Mouse (Mus musculus) neural tube, embryonic 11.5 days (tissue): ENCODE measurements around the gene Thsd4. TPM values are rescaled to one million over a fixed set of nuclear protein-coding genes. Genes with fewer than 3 reads are reported as not detected.

Source experiments
- ATAC-seq: fragments of 200-750 bp; cut with Nextera tagmentation; 2 replicates; pipeline ENCODE4 v1.8.0; 2017; ENCODE audit warnings: moderate number of reproducible peaks, mild to moderate bottlenecking, moderate TSS enrichment, moderate library complexity; ENCODE audit not compliant: insufficient read depth, low FRiP score, low TSS enrichment
- DNase-seq: peaks from one replicate; pipeline ENCODE4 v3.0.0-alpha.2; 2015; ENCODE audit warnings: low spot score
- H3K27ac ChIP-seq: fragments of 300-500 bp; sonication (generic); 2 replicates; pipeline ENCODE4 v1.5.1; 2014; ENCODE audit warnings: low read depth, mild to moderate bottlenecking, low read length
- H3K27me3 ChIP-seq: fragments of 300-500 bp; sonication (generic); 2 replicates; pipeline ENCODE4 v1.6.1; 2014; ENCODE audit warnings: mild to moderate bottlenecking, low read length, mixed read lengths; ENCODE audit not compliant: control insufficient read depth, insufficient read depth
- H3K36me3 ChIP-seq: fragments of 300-500 bp; sonication (generic); 2 replicates; pipeline ENCODE4 v1.6.1; 2014; ENCODE audit warnings: mild to moderate bottlenecking, low read length, moderate library complexity, mixed read lengths; ENCODE audit not compliant: control insufficient read depth, insufficient read depth
- H3K4me1 ChIP-seq: fragments of 300-500 bp; sonication (generic); 2 replicates; pipeline ENCODE4 v1.6.1; 2014; ENCODE audit warnings: low read length, mixed read lengths; ENCODE audit not compliant: control insufficient read depth, insufficient read depth
- H3K4me2 ChIP-seq: fragments of 300-500 bp; sonication (generic); 2 replicates; pipeline ENCODE4 v1.6.1; 2014; ENCODE audit warnings: low read depth, mild to moderate bottlenecking, moderate library complexity
- H3K4me3 ChIP-seq: fragments of 300-500 bp; sonication (generic); 2 replicates; pipeline ENCODE4 v1.5.1; 2014; ENCODE audit warnings: low read depth, low read length
- H3K9ac ChIP-seq: fragments of 300-500 bp; sonication (generic); 2 replicates; pipeline ENCODE4 v1.6.1; 2014; ENCODE audit warnings: mild to moderate bottlenecking, low read length
- H3K9me3 ChIP-seq: fragments of 300-500 bp; sonication (generic); 2 replicates; pipeline ENCODE4 v1.6.1; 2016; ENCODE audit warnings: low read length; ENCODE audit not compliant: control insufficient read depth
- WGBS: fragments of 180-500 bp; shearing (Covaris S2); extraction: QIAGEN DNeasy Blood & Tissue Kit; methylation state at CpG from one replicate; pipeline ENCODE4 v1.1.7; 2014; 5-methylcytosine and 5-hydroxymethylcytosine counted together
- polyA plus RNA-seq: library from polyadenylated mRNA; unstranded; fragments of >200 nt; fragmentation: Nextera tagmentation; extraction: Ambion mirVana; gene quantifications from 2 replicates; pipeline ENCODE4 v1.2.1, GENCODE M21; 2014

The Thsd4 gene
- polyA plus RNA-seq, 1 experiment from 2014 or later = 5.4 TPM

GRCm38 (mm10) chr9:60506136-60506535 is 15.7 kb downstream of the Thsd4 start:
- Histone ChIP-seq H3K27ac (no peak overlapping the region), H3K36me3 (no peaks in the 10 kb centered on the region), H3K9ac (no peak overlapping the region), H3K4me3 (no peak overlapping the region), H3K4me1 (peaks cover 9% of the 10 kb centered on the region), H3K27me3 (no peaks in the 10 kb centered on the region), H3K9me3 (no peaks in the 10 kb centered on the region), H3K4me2 (no peak overlapping the region)
- no peak for ATAC-seq
- no peak for DNase-seq
- 50% methylated on average over 5 of the region's 5 CpGs for WGBS

DNA sequence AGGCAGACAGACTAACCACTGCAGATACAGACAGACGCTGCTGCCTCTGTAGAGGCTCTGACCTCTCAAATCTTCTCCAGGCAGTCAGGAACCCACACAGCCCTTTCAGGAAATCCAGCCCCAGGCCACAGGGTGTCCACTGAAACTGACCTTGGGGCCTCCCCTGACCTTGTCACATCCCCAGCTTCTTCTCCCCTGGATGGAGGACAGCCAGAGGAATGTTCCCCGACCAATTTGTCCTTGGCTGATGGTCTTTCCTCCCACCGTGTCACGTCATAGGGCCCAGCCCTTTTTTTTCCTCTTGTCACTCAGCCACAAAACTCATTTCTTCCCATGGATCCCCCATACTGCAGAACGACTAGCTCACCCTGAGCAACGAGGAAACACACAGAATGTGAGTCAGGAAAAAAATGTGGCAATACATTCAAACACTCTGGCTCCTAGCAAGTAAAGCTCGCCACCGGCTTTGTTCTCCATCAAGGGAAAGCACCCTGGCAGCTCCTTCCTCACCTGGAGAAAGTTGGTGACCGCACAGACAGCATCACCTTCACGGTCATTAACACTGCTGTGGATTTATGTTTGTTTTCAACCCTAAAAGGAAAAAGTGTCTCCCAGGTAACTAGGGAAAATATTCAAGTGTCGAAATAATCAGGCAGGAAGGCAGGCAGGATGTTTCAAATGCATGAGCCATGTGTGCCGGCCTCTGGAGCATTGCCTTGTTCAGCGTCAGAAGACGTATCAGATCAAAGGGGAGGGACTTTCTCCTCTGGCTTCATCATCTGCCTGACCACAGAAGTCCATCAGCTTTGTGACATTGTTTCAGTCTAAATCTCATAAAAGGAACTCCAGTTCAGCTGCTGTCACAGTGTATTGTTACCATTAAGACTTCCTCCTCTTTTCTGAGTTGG is 17.2 kb downstream of the Thsd4 start:
- Histone ChIP-seq H3K4me3 (no peak overlapping the region), H3K27ac (no peak overlapping the region), H3K27me3 (no peaks in the 10 kb centered on the region), H3K4me2 (no peak overlapping the region), H3K36me3 (no peaks in the 10 kb centered on the region), H3K4me1 (peaks cover 6% of the 10 kb centered on the region; the same call in 1 of the 2 replicates), H3K9me3 (no peaks in the 10 kb centered on the region), H3K9ac (no peak overlapping the region)
- 70% methylated on average over 14 of the region's 14 CpGs for WGBS
- no peak for DNase-seq
- ATAC-seq = no peak

- WGBS = 87% methylated on average over 6 of the region's 6 CpGs
- no peaks in the 10 kb centered on the region for H3K36me3 ChIP-seq
- no peak overlapping the region for H3K4me2 ChIP-seq
- H3K27ac ChIP-seq = no peak overlapping the region
- peaks cover 6% of the 10 kb centered on the region; the same call in 1 of the 2 replicates for H3K4me1 ChIP-seq
- no peak for DNase-seq
- H3K27me3 ChIP-seq = no peaks in the 10 kb centered on the region
- no peaks in the 10 kb centered on the region for H3K9me3 ChIP-seq
- H3K4me3 ChIP-seq = no peak overlapping the region
- H3K9ac ChIP-seq = no peak overlapping the region
- no peak for ATAC-seq
Observed at GRCm38 (mm10) chr9:60502220-60502619, 19.6 kb downstream of the Thsd4 start.

DNA sequence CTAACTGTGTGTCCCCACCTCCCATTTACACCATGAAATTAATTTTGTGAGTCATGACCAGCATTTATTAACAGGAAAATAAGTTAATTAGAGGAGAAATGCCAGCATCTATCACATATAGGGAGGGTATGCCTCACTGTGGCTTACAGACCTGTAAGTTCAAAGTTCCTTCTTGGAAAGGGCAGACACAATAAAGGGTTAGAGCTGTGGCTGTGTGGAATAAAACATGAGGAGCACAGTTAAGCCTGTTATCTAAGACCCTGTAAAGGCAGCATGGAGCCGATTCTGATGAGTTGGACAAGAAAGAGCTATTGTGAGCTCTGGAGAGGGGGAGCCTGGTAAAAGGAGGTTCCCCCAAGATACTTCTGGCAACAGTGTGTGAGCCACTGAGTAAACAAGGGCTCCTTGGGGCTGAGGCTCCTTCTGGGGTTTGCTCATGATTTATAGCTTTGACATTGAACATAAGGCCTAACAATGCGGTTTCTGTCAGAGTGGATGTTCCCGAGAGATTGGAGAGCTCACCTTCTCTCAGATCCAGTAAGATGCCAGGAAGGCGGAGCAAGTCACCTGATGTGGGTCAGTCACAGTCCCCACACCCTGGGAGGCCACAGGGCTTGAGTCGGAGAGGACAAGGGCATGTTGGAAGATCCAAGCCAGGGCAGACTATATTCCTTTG is 20.2 kb downstream of the Thsd4 start:
- H3K4me3 ChIP-seq = no peak overlapping the region
- no peak overlapping the region for H3K27ac ChIP-seq
- no peak overlapping the region for H3K9ac ChIP-seq
- H3K27me3 ChIP-seq = no peaks in the 10 kb centered on the region
- H3K4me1 ChIP-seq = peaks cover 6% of the 10 kb centered on the region; the same call in 1 of the 2 replicates
- no peaks in the 10 kb centered on the region for H3K36me3 ChIP-seq
- 57% methylated on average over 5 of the region's 5 CpGs for WGBS
- DNase-seq (no peak), ATAC-seq (no peak)
- H3K4me2 ChIP-seq = no peak overlapping the region
- no peaks in the 10 kb centered on the region for H3K9me3 ChIP-seq

DNA sequence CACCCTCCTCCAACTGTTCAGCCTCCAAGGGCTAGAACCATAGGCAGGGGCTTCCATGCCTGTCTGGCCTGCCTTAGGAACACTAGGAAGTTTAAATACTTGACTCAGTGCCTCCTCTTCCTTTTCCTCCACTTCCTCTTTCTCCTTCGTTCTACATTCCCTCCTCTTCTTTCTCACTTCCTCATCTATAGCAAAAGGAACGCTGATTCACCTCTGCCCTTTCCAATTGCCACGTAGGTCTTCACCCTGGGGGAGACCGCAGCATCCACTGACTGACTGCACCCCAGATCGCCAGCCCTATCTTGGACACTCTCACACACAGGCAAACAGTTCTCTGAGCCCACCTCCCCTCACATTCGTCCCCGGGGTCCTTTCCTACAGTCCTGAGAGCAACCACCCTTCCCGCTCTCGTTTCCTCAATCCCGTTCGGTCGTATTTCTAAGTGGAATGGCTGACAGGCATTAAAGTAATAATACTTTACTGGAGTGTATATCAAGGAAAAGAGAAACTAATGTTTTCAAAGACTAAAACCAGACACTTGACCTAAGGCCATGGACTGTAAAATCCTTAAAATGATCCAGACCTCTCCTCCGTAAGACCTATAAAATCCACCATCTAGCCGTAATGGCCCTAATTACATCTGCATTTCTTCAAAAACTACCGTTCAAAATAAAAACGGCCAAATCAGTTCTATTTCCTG is 29.4 kb downstream of the Thsd4 start:
- no peaks in the 10 kb centered on the region for H3K27me3 ChIP-seq
- DNase-seq (no peak), ATAC-seq (no peak)
- H3K27ac ChIP-seq = no peak overlapping the region
- 85% methylated on average over 16 of the region's 16 CpGs for WGBS
- H3K9ac ChIP-seq = no peak overlapping the region
- no peaks in the 10 kb centered on the region for H3K36me3 ChIP-seq
- H3K9me3 ChIP-seq = no peaks in the 10 kb centered on the region
- no peak overlapping the region for H3K4me2 ChIP-seq
- H3K4me1 ChIP-seq = no peaks in the 10 kb centered on the region
- no peak overlapping the region for H3K4me3 ChIP-seq

GRCm38 (mm10) chr9:60491489-60492100 is 30.3 kb downstream of the Thsd4 start:
- H3K27ac ChIP-seq = no peak overlapping the region
- WGBS = 81% methylated on average over 16 of the region's 16 CpGs
- ATAC-seq (no peak), DNase-seq (no peak)
- no peaks in the 10 kb centered on the region for H3K27me3 ChIP-seq
- no peaks in the 10 kb centered on the region for H3K36me3 ChIP-seq
- H3K4me1 ChIP-seq = no peaks in the 10 kb centered on the region
- no peaks in the 10 kb centered on the region for H3K9me3 ChIP-seq
- no peak overlapping the region for H3K4me3 ChIP-seq
- no peak overlapping the region for H3K9ac ChIP-seq
- no peak overlapping the region for H3K4me2 ChIP-seq

DNA sequence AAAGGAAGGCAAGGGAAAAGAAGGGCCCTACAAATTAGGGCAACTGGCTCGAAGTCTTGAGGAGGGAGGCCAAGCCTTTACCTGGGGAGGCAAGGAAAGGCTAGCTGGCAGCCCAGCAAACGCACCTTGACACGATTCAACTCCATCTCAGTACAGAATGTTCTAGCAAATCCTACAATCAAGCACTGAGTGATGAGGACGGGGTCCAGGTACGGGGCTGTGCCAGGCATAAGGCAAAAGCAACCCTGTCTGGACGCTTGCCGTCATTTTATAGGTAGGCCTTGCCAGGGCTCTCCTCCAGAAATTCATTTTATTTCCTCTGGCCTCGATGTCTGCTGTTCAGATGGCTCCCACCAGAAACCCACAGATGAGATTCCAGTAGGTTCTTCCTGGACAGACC is 30.8 kb downstream of the Thsd4 start:
- no peak overlapping the region for H3K4me2 ChIP-seq
- H3K4me3 ChIP-seq = no peak overlapping the region
- H3K9me3 ChIP-seq = no peaks in the 10 kb centered on the region
- no peaks in the 10 kb centered on the region for H3K36me3 ChIP-seq
- H3K27ac ChIP-seq = no peak overlapping the region
- 89% methylated on average over 8 of the region's 8 CpGs for WGBS
- H3K27me3 ChIP-seq = no peaks in the 10 kb centered on the region
- no peak for DNase-seq
- no peaks in the 10 kb centered on the region for H3K4me1 ChIP-seq
- ATAC-seq = no peak
- H3K9ac ChIP-seq = no peak overlapping the region

- Histone ChIP-seq H3K4me2 (no peak overlapping the region), H3K9ac (no peak overlapping the region), H3K9me3 (no peaks in the 10 kb centered on the region), H3K27ac (no peak overlapping the region), H3K4me3 (no peak overlapping the region), H3K4me1 (no peaks in the 10 kb centered on the region), H3K36me3 (no peaks in the 10 kb centered on the region), H3K27me3 (no peaks in the 10 kb centered on the region)
- ATAC-seq (no peak), DNase-seq (no peak)
- 73% methylated on average over 4 of the region's 4 CpGs for WGBS
Observed at GRCm38 (mm10) chr9:60488816-60489215, 33.0 kb downstream of the Thsd4 start.
